Mouse (Mus musculus) kidney, adult 2 months (tissue): ENCODE measurements around the gene Zrsr2. TPM values are rescaled to one million over a fixed set of nuclear protein-coding genes. Genes with fewer than 3 reads are reported as not detected.

Experiments used
- DNase-seq: peaks from one replicate; pipeline ENCODE4 v3.0.0; 2021
- H3K27ac ChIP-seq: fragments of 200-500 bp; 2 replicates; pipeline ENCODE4 v1.5.1; 2012; ENCODE audit warnings: low read depth, low read length, control low read depth, inconsistent platforms; ENCODE audit not compliant: insufficient read depth
- H3K27me3 ChIP-seq: fragments of 200-500 bp; replicated peaks from 2 replicates; pipeline ENCODE4 v1.6.1; 2012; ENCODE audit warnings: mild to moderate bottlenecking, moderate library complexity, low read length, inconsistent platforms; ENCODE audit not compliant: control insufficient read depth, insufficient read depth
- H3K36me3 ChIP-seq: fragments of 200-500 bp; 2 replicates; pipeline ENCODE4 v1.6.1; 2012; ENCODE audit warnings: mild to moderate bottlenecking, moderate library complexity, low read length, inconsistent platforms; ENCODE audit not compliant: control insufficient read depth, insufficient read depth
- H3K4me1 ChIP-seq: fragments of 200-500 bp; 2 replicates; pipeline ENCODE4 v1.6.1; 2011; ENCODE audit warnings: low read length; ENCODE audit not compliant: control insufficient read depth, insufficient read depth
- H3K4me3 ChIP-seq: fragments of 200-500 bp; 2 replicates; pipeline ENCODE4 v1.5.1; 2011; ENCODE audit warnings: mild to moderate bottlenecking, low read depth, low read length, control low read depth; ENCODE audit not compliant: insufficient read depth
- CTCF ChIP-seq: fragments of 200-500 bp; conservative IDR thresholded peaks from 2 replicates; pipeline ENCODE4 v1.5.1; 2011; ENCODE audit warnings: low read depth, mild to moderate bottlenecking, control low read depth, low read length, moderate library complexity, mixed read lengths; ENCODE audit not compliant: insufficient read depth, insufficient read length
- POLR2A ChIP-seq: fragments of 200-500 bp; IDR thresholded peaks from one replicate; pipeline ENCODE4 v1.6.1; 2011; ENCODE audit warnings: low read depth, low read length, control low read depth
- WGBS: fragments of 180-500 bp; shearing (Covaris S2); methylation state at CpG from one replicate; pipeline ENCODE4 v1.1.7; 2018; 5-methylcytosine and 5-hydroxymethylcytosine counted together
- polyA plus RNA-seq: library from polyadenylated mRNA; depleted of rRNA; stranded (reverse); fragments of >200 nt; gene quantifications from 2 replicates; pipeline ENCODE4 v1.2.3, GENCODE M21; 2012

The Zrsr2 gene
- polyA plus RNA-seq, 1 experiment, result 10.5 TPM

- no peaks in the 10 kb centered on the region for H3K4me1 ChIP-seq
- H3K27ac ChIP-seq, result peak overlapping the region; percentile 97
- peak; percentile 78 for DNase-seq
- H3K27me3 ChIP-seq, result no peaks in the 10 kb centered on the region
- TF ChIP-seq CTCF, result no peak
- TF ChIP-seq POLR2A, result no peak
- H3K36me3 ChIP-seq, result no peaks in the 10 kb centered on the region; the same call in 1 of the 2 replicates
- WGBS, result under 1% methylated on average over 29 of the region's 67 CpGs
- H3K4me3 ChIP-seq, result peak overlapping the region; percentile 81
Observed at GRCm38 (mm10) chrX:163957803-163958466, 526 bp downstream of the Zrsr2 start.

- Histone ChIP-seq H3K36me3 (no peaks in the 10 kb centered on the region; the same call in 1 of the 2 replicates), H3K27ac (peak overlapping the region; percentile 66), H3K27me3 (no peaks in the 10 kb centered on the region), H3K4me3 (peak overlapping the region; percentile 81), H3K4me1 (no peaks in the 10 kb centered on the region)
- DNase-seq, result no peak
- no peak for TF ChIP-seq CTCF
- no peak for TF ChIP-seq POLR2A
- WGBS, result 11% methylated on average over 12 of the region's 12 CpGs
Observed at GRCm38 (mm10) chrX:163957381-163957780, 1.1 kb downstream of the Zrsr2 start.

- DNase-seq, result no peak
- no peak overlapping the region for H3K27ac ChIP-seq
- TF ChIP-seq POLR2A (no peak), CTCF (no peak)
- 40% methylated on average over 1 of the region's 1 CpGs for WGBS
- no peak overlapping the region for H3K4me3 ChIP-seq
- H3K27me3 ChIP-seq, result no peaks in the 10 kb centered on the region
- no peaks in the 10 kb centered on the region; the same call in 1 of the 2 replicates for H3K36me3 ChIP-seq
- H3K4me1 ChIP-seq, result no peaks in the 10 kb centered on the region
Observed at GRCm38 (mm10) chrX:163951618-163952017, 6.8 kb downstream of the Zrsr2 start.

GRCm38 (mm10) chrX:163944381-163944780 lies 14.1 kb downstream of the Zrsr2 start:
- Histone ChIP-seq H3K27ac (no peak overlapping the region), H3K36me3 (no peaks in the 10 kb centered on the region), H3K4me3 (no peak overlapping the region), H3K27me3 (no peaks in the 10 kb centered on the region), H3K4me1 (no peaks in the 10 kb centered on the region)
- no peak for TF ChIP-seq CTCF
- DNase-seq, result no peak
- WGBS, result 68% methylated on average over 3 of the region's 3 CpGs

GRCm38 (mm10) chrX:163938587-163938986 lies 19.9 kb downstream of the Zrsr2 start:
- no peak overlapping the region for H3K4me3 ChIP-seq
- H3K36me3 ChIP-seq, result no peaks in the 10 kb centered on the region; the same call in 1 of the 2 replicates
- H3K27me3 ChIP-seq, result no peaks in the 10 kb centered on the region
- 85% methylated on average over 6 of the region's 6 CpGs for WGBS
- TF ChIP-seq CTCF, result no peak
- no peak for TF ChIP-seq POLR2A
- H3K27ac ChIP-seq, result no peak overlapping the region
- no peak for DNase-seq
- no peaks in the 10 kb centered on the region for H3K4me1 ChIP-seq

GRCm38 (mm10) chrX:163934731-163935130 lies 23.7 kb downstream of the Zrsr2 start:
- H3K27me3 ChIP-seq, result no peaks in the 10 kb centered on the region
- no peak overlapping the region for H3K4me3 ChIP-seq
- TF ChIP-seq POLR2A (no peak), CTCF (no peak)
- H3K36me3 ChIP-seq, result no peaks in the 10 kb centered on the region; the same call in 1 of the 2 replicates
- H3K27ac ChIP-seq, result no peak overlapping the region
- DNase-seq, result no peak
- no peaks in the 10 kb centered on the region for H3K4me1 ChIP-seq
- WGBS, result 86% methylated on average over 8 of the region's 8 CpGs

- TF ChIP-seq CTCF, result no peak
- TF ChIP-seq POLR2A, result no peak
- Histone ChIP-seq H3K36me3 (no peaks in the 10 kb centered on the region), H3K4me1 (no peaks in the 10 kb centered on the region)
Observed at GRCm38 (mm10) chrX:163929550-163929949, 28.9 kb downstream of the Zrsr2 start.

More at GRCm38 (mm10) chrX:163929550-163929949, 28.9 kb downstream of the Zrsr2 start:
- H3K27me3 ChIP-seq, result no peaks in the 10 kb centered on the region
- DNase-seq, result no peak
- H3K4me3 ChIP-seq, result no peak overlapping the region
- H3K27ac ChIP-seq, result no peak overlapping the region
